Mouse (Mus musculus): ENCODE measurements around the gene Cacng6.

- TF ChIP-seq CTCF (IDR thresholded peaks at IDR 0.05; ENCODE audit: borderline replicate concordance, extremely low read depth, insufficient read depth, insufficient read length) (no peak), POLR2A (IDR thresholded peaks at IDR 0.05; ENCODE audit: borderline replicate concordance, extremely low read depth, insufficient read depth, insufficient read length, poor library complexity, severe bottlenecking) (no peak)
Measured at GRCm38 (mm10) chr7:3476728-3477127, 52.7 kb downstream of the Cacng6 start.
